Comparison of ENCODE assay signal across 9 mouse cellular contexts in the genomic region with DNA sequence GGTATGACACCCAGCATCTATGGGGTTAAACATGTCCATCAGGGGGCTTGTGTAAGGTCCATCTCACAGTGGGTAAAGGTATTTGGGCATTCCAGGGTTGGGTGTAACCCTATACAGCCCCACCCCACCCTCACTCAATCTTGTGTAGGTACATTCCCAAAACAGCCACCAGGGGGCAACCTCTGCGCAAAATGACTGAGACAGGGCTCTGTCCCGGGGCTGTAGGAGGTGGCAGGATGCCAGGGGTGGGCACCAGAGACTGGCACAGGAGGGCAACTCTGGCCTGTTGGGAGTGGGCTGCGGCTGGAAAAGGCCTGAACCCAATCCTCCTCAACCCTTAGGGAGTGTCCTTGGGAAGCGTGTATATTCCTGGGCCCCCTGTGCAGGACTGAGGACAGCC. TPM values are rescaled to one million over a fixed set of nuclear protein-coding genes. Genes with fewer than 3 reads are reported as not detected.
DNase-seq lines count a peak whose midpoint lies in the region; ATAC-seq and TF ChIP-seq lines count a peak whose summit lies in the region.
"Had no signal": no experiment of that assay in that cellular context is flagged by ENCODE, and none has a peak within 500 bp of the region (broad histone marks: within the 10 kb centered on the region; RNA-seq: fewer than 3 reads in every experiment).

No protein-coding gene starts in this region.

- H3K27ac ChIP-seq in kidney, embryonic 15.5 days = no peak overlapping the region
- H3K27ac ChIP-seq in olfactory bulb, adult 2 months (ENCODE audit: insufficient read depth, low read depth, low read length) = no peak overlapping the region
- H3K27ac ChIP-seq: heart, embryonic 13.5 days had no signal

- H3K4me3 ChIP-seq in kidney, embryonic 15.5 days (replicated peaks) = no peak overlapping the region
- H3K4me3 ChIP-seq in lung, adult 2 months (replicated peaks; ENCODE audit: extremely low read depth, low read depth, low read length) = no peak overlapping the region
- H3K4me3 ChIP-seq in olfactory bulb, adult 2 months (ENCODE audit: insufficient read depth, low read depth, low read length) = no peak overlapping the region
- H3K4me3 ChIP-seq: heart, embryonic 13.5 days had no signal

- 5% methylated on average over 4 of the region's 4 CpGs for WGBS in kidney, embryonic 15.5 days
- 5% methylated on average over 4 of the region's 4 CpGs for WGBS in lung, adult 2 months
- 15% methylated on average over 4 of the region's 4 CpGs for WGBS in olfactory bulb, adult 2 months

- no peaks in the 10 kb centered on the region for H3K9me3 ChIP-seq in kidney, embryonic 15.5 days (replicated peaks)
- H3K9me3 ChIP-seq: heart, embryonic 13.5 days had no signal

- no peaks in the 10 kb centered on the region for H3K36me3 ChIP-seq in kidney, embryonic 15.5 days
- H3K36me3 ChIP-seq: heart, embryonic 13.5 days had no signal

- peaks cover 54% of the 10 kb centered on the region for H3K27me3 ChIP-seq in kidney, embryonic 15.5 days

- no peak overlapping the region for H3K4me2 ChIP-seq in kidney, embryonic 15.5 days
- H3K4me2 ChIP-seq: heart, embryonic 13.5 days had no signal

- peak; percentile 31; the same call in 1 of the 2 replicates for ATAC-seq in kidney, embryonic 15.5 days (replicated peaks; ENCODE audit: low FRiP score)

- no peak for TF ChIP-seq POLR2A in lung, adult 2 months (IDR thresholded peaks at IDR 0.05; ENCODE audit: borderline replicate concordance, extremely low read depth, low read depth, low read length)
- no peak for TF ChIP-seq POLR2A in olfactory bulb, adult 2 months (IDR thresholded peaks at IDR 0.05; ENCODE audit: insufficient read depth, low read depth, low read length)

- no peak overlapping the region for H3K9ac ChIP-seq in kidney, embryonic 15.5 days
- H3K9ac ChIP-seq: heart, embryonic 13.5 days had no signal

- peak; percentile 63 for TF ChIP-seq CTCF in lung, adult 2 months (IDR thresholded peaks at IDR 0.05; ENCODE audit: insufficient read depth, low read length)
- TF ChIP-seq CTCF in olfactory bulb, adult 2 months (IDR thresholded peaks at IDR 0.05; ENCODE audit: insufficient read depth, low read depth, low read length) = peak; percentile 91

- DNase-seq in A20 (ENCODE audit: low read depth, low spot score) (peak; percentile 72), ES-CJ7 (ENCODE audit: low read depth, low spot score) (peak; percentile 77)
- DNase-seq in cerebellum, adult 18-20 months = peak; percentile 60 to 78
- peak; percentile 69 for DNase-seq in forelimb bud, embryonic 11.5 days (ENCODE audit: low read depth, low spot score)
- peak; percentile 76 for DNase-seq in lung, adult 2 months
- no peak for DNase-seq in yolk sac, embryonic 10.5 days (ENCODE audit: low spot score)

- peaks cover 61% of the 10 kb centered on the region for H3K4me1 ChIP-seq in kidney, embryonic 15.5 days
- H3K4me1 ChIP-seq in lung, adult 2 months (ENCODE audit: control insufficient read depth, insufficient read depth, low read length) = peaks cover 14% of the 10 kb centered on the region; the same call in 1 of the 2 replicates
- H3K4me1 ChIP-seq in olfactory bulb, adult 2 months (ENCODE audit: control insufficient read depth, insufficient read depth, low read length) = peaks cover 52% of the 10 kb centered on the region

RNA-seq across cellular contexts. Expression of gene Ahnak2, which starts 2.0 kb away (rescaled TPM):
- 1.0 and 1.8 TPM in 2 replicates for polyA plus RNA-seq in kidney, embryonic 15.5 days (2015; fragmentation: Nextera tagmentation; extraction: Ambion mirVana)
- 9.3 and 13.3 TPM in 2 replicates for polyA plus RNA-seq in lung, adult 2 months (2012; rRNA removed)
- polyA plus RNA-seq in olfactory bulb, adult 2 months (2012; ENCODE audit: insufficient read depth, insufficient read length, low replicate concordance, missing spikeins) = not detected in 2 replicates

RNA-seq across cellular contexts. Expression of gene Clba1, which starts 8.3 kb away (rescaled TPM):
- 11.2 and 11.9 TPM in 2 replicates for polyA plus RNA-seq in kidney, embryonic 15.5 days (2015; fragmentation: Nextera tagmentation; extraction: Ambion mirVana)
- polyA plus RNA-seq in lung, adult 2 months (2012; rRNA removed) = 9.4 and 10.0 TPM in 2 replicates
- not detected in 2 replicates for polyA plus RNA-seq in olfactory bulb, adult 2 months (2012; ENCODE audit: insufficient read depth, insufficient read length, low replicate concordance, missing spikeins)

RNA-seq across cellular contexts. Expression of gene Cdca4, which starts 28.7 kb away (rescaled TPM):
- polyA plus RNA-seq in kidney, embryonic 15.5 days (2015; fragmentation: Nextera tagmentation; extraction: Ambion mirVana) = 113 and 122 TPM in 2 replicates
- 17.0 and 21.4 TPM in 2 replicates for polyA plus RNA-seq in lung, adult 2 months (2012; rRNA removed)
- polyA plus RNA-seq in olfactory bulb, adult 2 months (2012; ENCODE audit: insufficient read depth, insufficient read length, low replicate concordance, missing spikeins) = not detected in 2 replicates

RNA-seq across cellular contexts. Expression of gene Pld4, which starts 40.0 kb away (rescaled TPM):
- 7.9 and 10.4 TPM in 2 replicates for polyA plus RNA-seq in kidney, embryonic 15.5 days (2015; fragmentation: Nextera tagmentation; extraction: Ambion mirVana)
- polyA plus RNA-seq in lung, adult 2 months (2012; rRNA removed) = 78.2 and 90.1 TPM in 2 replicates
- polyA plus RNA-seq in olfactory bulb, adult 2 months (2012; ENCODE audit: insufficient read depth, insufficient read length, low replicate concordance, missing spikeins) = not detected in 2 replicates

Comparison
In these comparisons a context has a peak if more than half of its experiments do, and no peak if none do; other contexts are left out.
1. RNA of gene Clba1, which starts 8.3 kb away (polyA plus RNA-seq): 11.2 to 11.9 TPM in kidney, embryonic 15.5 days and 9.4 to 10.0 TPM in lung, adult 2 months; not detected in olfactory bulb, adult 2 months; every median in the first group is over 10 times any median in the second.